Mouse (Mus musculus) midbrain, postnatal 0 days (tissue): ENCODE results near the gene Gm12248. TPM values are rescaled to one million over a fixed set of nuclear protein-coding genes. Genes with fewer than 3 reads are reported as not detected.
"Not testable (repeated sequence)": the region's sequence is repeated elsewhere in the genome, so short reads cannot be mapped to it uniquely, and the experiment has no call there.

Source experiments
- ATAC-seq: fragments of 200-750 bp; cut with Nextera tagmentation; 2 replicates; pipeline ENCODE4 v1.8.0; 2017; ENCODE audit warnings: moderate number of reproducible peaks, mild to moderate bottlenecking, moderate TSS enrichment, moderate library complexity; ENCODE audit not compliant: low FRiP score
- DNase-seq: peaks from one replicate; pipeline ENCODE4 v3.0.0-alpha.2; 2015; ENCODE audit warnings: low spot score
- H3K27ac ChIP-seq: fragments of 300-500 bp; sonication (generic); 2 replicates; pipeline ENCODE4 v1.5.1; 2014; ENCODE audit warnings: low read depth, mild to moderate bottlenecking, low read length, mixed read lengths
- H3K27me3 ChIP-seq: fragments of 300-500 bp; sonication (generic); 2 replicates; pipeline ENCODE4 v1.6.1; 2014; ENCODE audit warnings: low read length, control low read depth, mixed read lengths; ENCODE audit not compliant: insufficient read depth
- H3K36me3 ChIP-seq: fragments of 300-500 bp; sonication (generic); 2 replicates; pipeline ENCODE4 v1.6.1; 2014; ENCODE audit warnings: low read length, control low read depth, mixed read lengths; ENCODE audit not compliant: insufficient read depth
- H3K4me1 ChIP-seq: fragments of 300-500 bp; sonication (generic); 2 replicates; pipeline ENCODE4 v1.6.1; 2014; ENCODE audit warnings: mild to moderate bottlenecking, control low read depth, antibody characterized with exemption, low read length, mixed read lengths; ENCODE audit not compliant: insufficient read depth
- H3K4me2 ChIP-seq: fragments of 300-500 bp; sonication (generic); 2 replicates; pipeline ENCODE4 v1.6.1; 2014; ENCODE audit warnings: low read depth, mild to moderate bottlenecking, low read length, mixed read lengths; ENCODE audit not compliant: poor library complexity, severe bottlenecking
- H3K4me3 ChIP-seq: fragments of 300-500 bp; sonication (generic); 2 replicates; pipeline ENCODE4 v1.5.1; 2014; ENCODE audit warnings: low read depth, mild to moderate bottlenecking, low read length, moderate library complexity
- H3K9ac ChIP-seq: fragments of 300-500 bp; sonication (generic); replicated peaks from 2 replicates; pipeline ENCODE4 v1.6.1; 2014; ENCODE audit warnings: mild to moderate bottlenecking, low read length, moderate library complexity, mixed read lengths; ENCODE audit not compliant: poor library complexity, severe bottlenecking
- H3K9me3 ChIP-seq: fragments of 300-500 bp; sonication (generic); 2 replicates; pipeline ENCODE4 v1.6.1; 2016; ENCODE audit warnings: low read length, control low read depth
- CTCF ChIP-seq: IDR thresholded peaks from 2 replicates; pipeline ENCODE4 v1.5.1; 2016; ENCODE audit warnings: antibody characterized with exemption, mild to moderate bottlenecking
- WGBS: fragments of 180-500 bp; shearing (Covaris S2); extraction: QIAGEN DNeasy Blood & Tissue Kit; methylation state at CpG from one replicate; pipeline ENCODE4 v1.1.7; 2014; 5-methylcytosine and 5-hydroxymethylcytosine counted together
- polyA plus RNA-seq: library from polyadenylated mRNA; unstranded; fragments of >200 nt; fragmentation: Nextera tagmentation; extraction: Ambion mirVana; gene quantifications from 2 replicates; pipeline ENCODE4 v1.2.1, GENCODE M21; 2015
- total RNA-seq: library from RNA; depleted of rRNA; stranded (reverse); fragments of >200 nt; gene quantifications from 2 replicates; pipeline ENCODE4 v1.2.3, GENCODE M21; 2014

The Gm12248 gene
- total and polyA plus RNA-seq, 2 experiments from 2014 or later, result not detected

DNA sequence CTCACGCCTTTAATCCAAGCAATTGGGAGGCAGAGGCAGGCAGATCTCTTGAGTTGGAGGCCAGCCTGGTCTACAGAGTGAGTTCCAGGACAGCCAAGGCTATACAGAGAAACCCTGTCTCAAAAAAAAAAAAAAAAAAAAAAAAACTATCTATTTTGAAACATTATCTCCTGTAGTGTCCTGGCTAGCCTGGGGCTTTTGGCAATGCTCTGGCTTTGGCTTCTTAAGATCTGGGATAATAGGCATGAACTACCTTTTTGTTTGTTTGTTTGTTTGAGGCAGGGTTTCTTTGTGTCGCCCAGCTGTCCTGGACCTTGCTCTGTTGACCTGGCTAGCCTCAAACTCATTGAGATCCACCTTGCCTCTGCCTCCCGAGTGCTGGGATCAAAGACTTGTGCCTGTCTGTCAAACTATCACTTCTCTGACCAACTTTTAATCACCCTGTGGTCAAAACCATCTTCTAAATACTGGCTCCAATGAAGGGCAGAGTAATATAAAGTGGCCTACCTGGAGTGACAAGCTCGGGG lies 8.3 kb upstream of the Gm12248 start:
- H3K36me3 ChIP-seq, result no peaks in the 10 kb centered on the region
- DNase-seq (no peak), ATAC-seq (no peak)
- no peak overlapping the region for H3K4me3 ChIP-seq
- no peaks in the 10 kb centered on the region for H3K9me3 ChIP-seq
- H3K27me3 ChIP-seq, result peaks cover 7% of the 10 kb centered on the region; the same call in 1 of the 2 replicates
- H3K27ac ChIP-seq, result no peak overlapping the region
- 85% methylated on average over 4 of the region's 4 CpGs for WGBS
- H3K4me2 ChIP-seq, result no peak overlapping the region
- TF ChIP-seq CTCF, result no peak
- no peak overlapping the region for H3K9ac ChIP-seq
- peaks cover 9% of the 10 kb centered on the region; the same call in 1 of the 2 replicates for H3K4me1 ChIP-seq

DNA sequence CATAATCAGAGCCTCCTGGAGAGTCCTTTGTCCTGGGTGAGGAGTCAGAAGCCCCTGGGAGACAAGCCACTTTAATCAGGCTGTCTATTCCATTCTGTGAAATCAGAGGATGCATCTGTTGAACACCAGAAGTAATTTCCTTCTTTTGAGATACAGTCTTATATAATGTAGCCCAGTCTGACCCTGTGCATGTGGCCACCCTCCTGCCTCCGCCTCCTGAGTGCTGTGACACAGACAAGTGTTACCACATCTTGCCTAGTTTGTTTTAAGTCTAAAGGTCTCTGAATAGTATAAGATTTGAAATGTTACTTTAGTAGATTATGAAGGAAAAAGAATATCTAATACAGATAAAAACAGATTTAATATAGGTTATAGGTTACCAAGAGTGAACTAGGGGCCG lies 7.1 kb upstream of the Gm12248 start:
- Histone ChIP-seq H3K27ac (no peak overlapping the region), H3K9me3 (no peaks in the 10 kb centered on the region), H3K4me1 (peaks cover 5% of the 10 kb centered on the region; the same call in 1 of the 2 replicates), H3K4me2 (no peak overlapping the region), H3K4me3 (no peak overlapping the region), H3K27me3 (peaks cover 7% of the 10 kb centered on the region; the same call in 1 of the 2 replicates), H3K36me3 (no peaks in the 10 kb centered on the region), H3K9ac (no peak overlapping the region)
- TF ChIP-seq CTCF, result no peak
- no peak for DNase-seq
- ATAC-seq, result no peak
- 90% methylated on average over 2 of the region's 2 CpGs for WGBS

DNA sequence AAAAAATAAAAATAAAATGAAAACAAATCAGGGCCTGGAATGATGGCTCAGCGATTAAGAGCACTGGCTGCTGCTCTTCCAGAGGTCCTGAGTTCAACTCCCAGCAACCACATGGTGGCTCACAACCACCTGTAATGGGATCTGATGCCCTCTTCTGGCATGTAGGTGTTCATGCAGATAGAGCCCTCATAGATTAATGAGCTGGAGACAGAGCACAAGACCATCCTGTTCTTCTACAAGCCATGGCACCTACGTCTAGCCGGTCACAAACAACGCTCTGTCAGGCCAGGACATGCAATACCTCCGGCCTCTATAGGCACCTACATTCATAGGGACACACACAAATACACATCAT lies 5.4 kb upstream of the Gm12248 start:
- not testable (repeated sequence) for H3K36me3 ChIP-seq, H3K4me1 ChIP-seq, H3K4me2 ChIP-seq, ATAC-seq, H3K9me3 ChIP-seq, H3K4me3 ChIP-seq, H3K27ac ChIP-seq, DNase-seq, H3K9ac ChIP-seq, H3K27me3 ChIP-seq
- WGBS, result 62% methylated on average over 5 of the region's 5 CpGs
- peak; percentile 61 for TF ChIP-seq CTCF

DNA sequence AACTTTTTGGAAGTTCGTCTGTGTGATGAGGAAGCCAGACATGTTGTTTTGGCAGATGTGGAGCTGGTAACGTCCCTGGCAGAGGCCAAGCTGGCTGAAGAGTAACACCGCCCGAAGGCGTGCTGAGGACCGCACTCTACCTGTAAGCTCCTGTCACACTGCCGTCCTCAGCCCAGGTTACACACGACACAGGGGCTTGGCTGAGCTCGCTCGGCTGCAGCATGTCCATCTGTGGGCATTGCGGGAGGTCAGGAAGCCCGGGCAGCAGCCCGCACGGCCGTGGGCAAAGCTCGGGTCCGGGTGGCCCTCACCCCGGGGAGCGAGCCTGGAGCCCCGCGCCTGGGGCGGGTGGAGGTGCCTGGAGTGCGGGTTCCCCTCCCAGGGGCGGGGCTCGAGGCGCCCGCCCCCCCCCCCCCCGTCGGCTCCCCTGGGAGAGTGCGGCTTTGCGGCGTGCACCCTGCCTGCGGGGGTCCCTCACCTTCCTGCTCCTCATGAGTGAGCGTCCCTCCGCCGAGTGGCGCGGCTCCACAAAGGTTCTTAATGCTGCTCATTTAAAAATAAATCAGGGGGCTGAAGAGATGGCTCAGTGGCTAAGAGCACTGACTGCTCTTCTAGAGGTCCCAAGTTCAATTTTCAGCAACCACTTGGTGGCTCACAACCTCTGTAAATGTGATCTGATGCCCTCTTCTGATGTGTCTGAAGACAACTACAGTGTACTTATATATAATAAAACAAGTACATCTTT lies 4.9 kb upstream of the Gm12248 start:
- Histone ChIP-seq H3K27me3 (peaks cover 7% of the 10 kb centered on the region; the same call in 1 of the 2 replicates), H3K9ac (no peak overlapping the region), H3K36me3 (no peaks in the 10 kb centered on the region), H3K4me2 (peak overlapping the region; percentile 57), H3K27ac (no peak overlapping the region), H3K4me3 (peak overlapping the region; percentile 29), H3K9me3 (no peaks in the 10 kb centered on the region), H3K4me1 (no peaks in the 10 kb centered on the region)
- WGBS, result 2% methylated on average over 25 of the region's 38 CpGs
- no peak for TF ChIP-seq CTCF
- DNase-seq (no peak), ATAC-seq (no peak)

DNA sequence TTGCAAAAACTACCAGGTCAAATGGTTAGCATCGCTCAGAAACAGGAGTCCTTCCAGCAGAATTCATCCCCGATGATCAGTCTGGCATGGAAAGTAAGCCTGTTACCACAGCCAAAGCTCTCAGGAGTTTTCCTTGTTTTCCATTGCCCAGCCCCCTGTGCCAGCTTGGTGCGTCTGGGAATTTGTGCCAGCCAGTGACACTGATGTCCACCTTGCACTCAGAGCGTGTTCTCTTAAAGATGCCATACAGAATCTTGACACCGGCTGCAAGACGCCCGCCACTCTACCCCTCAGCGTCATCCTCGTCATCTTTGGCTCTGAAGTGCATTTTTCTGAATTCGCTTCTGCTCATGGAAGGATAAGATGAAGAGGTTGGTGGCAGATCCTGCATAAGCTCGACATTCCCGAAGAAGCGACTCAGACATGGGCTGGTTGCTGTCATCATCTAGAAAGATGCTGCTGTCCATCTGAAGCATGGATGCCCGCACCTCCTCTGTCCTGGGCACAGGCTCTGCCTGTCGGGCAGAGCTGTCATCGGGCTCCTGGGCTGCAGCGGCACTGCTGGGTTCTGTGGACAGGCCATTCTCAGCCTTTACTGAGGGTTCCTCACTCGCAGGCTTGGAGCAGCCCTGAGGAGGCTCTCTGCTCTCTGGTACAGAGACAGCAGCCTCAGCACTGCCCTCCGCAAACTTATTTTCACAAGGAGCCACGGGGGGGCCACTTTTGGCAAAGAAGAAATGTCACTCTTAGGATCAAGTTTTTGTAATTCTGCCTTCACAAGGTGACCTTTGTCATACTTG lies 4.1 kb upstream of the Gm12248 start:
- no peak for TF ChIP-seq CTCF
- H3K4me3 ChIP-seq, result peak overlapping the region; percentile 29
- H3K9me3 ChIP-seq, result no peaks in the 10 kb centered on the region
- no peaks in the 10 kb centered on the region for H3K4me1 ChIP-seq
- H3K36me3 ChIP-seq, result no peaks in the 10 kb centered on the region
- no peak overlapping the region for H3K27ac ChIP-seq
- no peak overlapping the region for H3K9ac ChIP-seq
- no peak for DNase-seq
- WGBS, result 42% methylated on average over 20 of the region's 20 CpGs
- H3K4me2 ChIP-seq, result no peak overlapping the region
- H3K27me3 ChIP-seq, result peaks cover 7% of the 10 kb centered on the region; the same call in 1 of the 2 replicates
- ATAC-seq, result no peak

DNA sequence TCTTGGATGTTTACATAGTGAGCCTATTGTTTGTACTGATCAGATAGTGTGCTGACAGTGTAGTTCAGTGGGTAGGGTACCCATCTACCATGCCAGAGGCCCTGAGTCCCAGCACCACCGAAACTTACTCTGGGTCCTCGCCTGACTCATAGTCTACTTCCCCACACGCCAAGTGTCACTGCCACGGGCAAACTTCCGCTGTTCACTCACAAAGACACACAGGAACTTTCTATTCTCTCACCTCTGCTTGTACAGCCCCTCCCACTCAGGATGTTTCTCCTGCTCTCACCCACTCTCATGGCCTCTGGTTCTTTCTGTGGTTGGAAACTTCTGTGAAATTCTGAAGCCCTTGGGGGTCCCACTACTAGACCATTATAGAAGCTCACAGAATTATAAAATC lies 3.2 kb upstream of the Gm12248 start:
- H3K9ac ChIP-seq, result no peak overlapping the region
- DNase-seq, result no peak
- no peaks in the 10 kb centered on the region for H3K36me3 ChIP-seq
- H3K27me3 ChIP-seq, result peaks cover 7% of the 10 kb centered on the region; the same call in 1 of the 2 replicates
- no peaks in the 10 kb centered on the region for H3K9me3 ChIP-seq
- ATAC-seq, result no peak
- H3K4me2 ChIP-seq, result no peak overlapping the region
- H3K27ac ChIP-seq, result no peak overlapping the region
- WGBS, result 86% methylated on average over 5 of the region's 5 CpGs
- H3K4me1 ChIP-seq, result no peaks in the 10 kb centered on the region
- no peak for TF ChIP-seq CTCF
- H3K4me3 ChIP-seq, result no peak overlapping the region
